Mouse (Mus musculus): Measurements from ENCODE around the gene Mrc2. TPM values are rescaled to one million over a fixed set of nuclear protein-coding genes. Genes with fewer than 3 reads are reported as not detected.

Mrc2 gene
- polyA plus RNA-seq, 1 experiment from 2014 or later = 9.5 TPM

DNA sequence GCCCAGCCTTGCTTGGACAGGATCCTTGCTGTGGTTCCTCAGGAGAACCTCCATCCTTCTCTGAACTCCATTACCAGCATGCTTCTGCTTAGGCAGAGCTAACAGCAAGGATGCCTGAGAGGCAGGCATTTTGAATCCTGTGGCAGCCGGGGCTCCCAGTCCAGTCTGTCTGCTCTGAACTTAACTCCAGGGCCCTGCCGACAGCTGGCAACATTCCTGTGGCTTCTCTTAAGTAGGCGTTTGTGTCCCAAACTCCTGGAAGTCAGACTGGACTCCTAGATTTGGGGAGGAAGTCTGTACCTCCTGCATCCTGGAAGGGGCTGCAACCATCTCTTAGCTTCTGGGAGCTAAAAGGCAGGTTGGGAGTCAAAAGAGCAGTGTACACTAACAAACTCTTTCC lies 3.0 kb upstream of the Mrc2 start:
- peaks cover 3% of the 10 kb centered on the region for H3K4me1 ChIP-seq (ENCODE audit: control insufficient read depth, insufficient read depth, low read length)
- no peak overlapping the region for H3K4me3 ChIP-seq (ENCODE audit: low read depth, low read length)
- H3K27ac ChIP-seq (replicated peaks; ENCODE audit: low read depth, low read length) = no peak overlapping the region
- H3K27me3 ChIP-seq (ENCODE audit: control insufficient read depth, insufficient read depth, low read length) = no peaks in the 10 kb centered on the region
- no peak for DNase-seq (ENCODE audit: low spot score)
- no peaks in the 10 kb centered on the region for H3K36me3 ChIP-seq (replicated peaks; ENCODE audit: control insufficient read depth, insufficient read depth, low read depth, low read length)
- WGBS = 41% methylated on average over 3 of the region's 3 CpGs
- ATAC-seq (replicated peaks; ENCODE audit: insufficient number of reproducible peaks, low FRiP score, low TSS enrichment, low read depth) = no peak
- no peak overlapping the region for H3K4me2 ChIP-seq (ENCODE audit: low read depth, low read length)
- H3K9ac ChIP-seq (replicated peaks; ENCODE audit: low read length) = no peak overlapping the region
- no peaks in the 10 kb centered on the region for H3K9me3 ChIP-seq (replicated peaks; ENCODE audit: control insufficient read depth, low read length)

DNA sequence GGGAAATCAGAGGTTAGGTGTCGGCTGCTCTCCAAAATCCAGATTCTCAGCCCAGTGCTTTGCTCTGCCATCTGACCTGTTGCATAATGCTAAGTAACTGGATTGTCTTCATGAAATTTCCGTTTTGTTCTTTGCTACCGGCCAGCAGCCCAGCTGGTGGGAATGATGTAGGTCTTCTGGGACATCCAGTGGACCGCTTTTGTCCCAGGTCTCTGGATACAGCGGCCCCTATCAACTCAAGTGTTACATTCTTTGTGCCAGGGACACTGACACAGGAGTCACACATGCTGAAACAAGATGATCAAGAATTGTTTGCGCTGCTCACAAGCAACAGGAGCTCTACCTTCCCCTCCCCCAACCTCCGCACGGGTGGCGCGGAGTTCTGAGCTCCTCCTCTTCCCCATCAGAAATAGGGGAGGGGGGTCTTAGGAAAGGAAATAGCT lies 741 bp upstream of the Mrc2 start:
- Histone ChIP-seq H3K27ac (replicated peaks; ENCODE audit: low read depth, low read length) (peak overlapping the region; percentile 98), H3K9me3 (replicated peaks; ENCODE audit: control insufficient read depth, low read length) (no peaks in the 10 kb centered on the region), H3K9ac (replicated peaks; ENCODE audit: low read length) (peak overlapping the region; percentile 94), H3K4me3 (ENCODE audit: low read depth, low read length) (peak overlapping the region; percentile 83), H3K27me3 (ENCODE audit: control insufficient read depth, insufficient read depth, low read length) (no peaks in the 10 kb centered on the region), H3K4me2 (ENCODE audit: low read depth, low read length) (peak overlapping the region; percentile 84), H3K4me1 (ENCODE audit: control insufficient read depth, insufficient read depth, low read length) (no peaks in the 10 kb centered on the region; the same call in none of the 2 replicates), H3K36me3 (replicated peaks; ENCODE audit: control insufficient read depth, insufficient read depth, low read depth, low read length) (no peaks in the 10 kb centered on the region)
- peak; percentile 85 for DNase-seq (ENCODE audit: low spot score)
- WGBS = 0% methylated on average over 10 of the region's 10 CpGs
- ATAC-seq (replicated peaks; ENCODE audit: insufficient number of reproducible peaks, low FRiP score, low TSS enrichment, low read depth) = no peak; the same call in 1 of the 2 replicates

DNA sequence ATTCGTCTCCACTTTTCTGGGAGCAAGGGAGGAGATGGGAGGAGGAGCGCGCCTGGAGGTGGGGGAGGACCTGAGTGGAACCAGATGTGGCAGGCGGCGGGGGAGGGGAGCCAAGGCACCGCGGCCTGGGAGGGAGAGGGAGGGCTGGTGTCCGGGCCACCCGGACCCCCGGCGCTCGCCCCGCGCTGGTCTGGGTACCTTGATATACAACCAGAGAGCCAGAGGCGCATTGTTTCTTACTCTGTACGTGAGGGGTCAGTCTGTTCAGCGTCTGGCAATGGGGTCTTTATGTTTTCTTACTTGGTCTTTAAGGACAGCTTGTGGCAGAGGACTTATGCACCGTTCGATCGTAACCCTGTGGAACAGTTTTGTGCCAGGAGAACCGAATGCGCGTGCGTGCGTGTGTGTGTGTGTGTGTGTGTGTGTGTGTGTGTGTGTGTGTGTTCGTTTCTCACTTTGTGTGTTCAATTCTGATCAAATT lies 698 bp downstream of the Mrc2 start:
- ATAC-seq (replicated peaks; ENCODE audit: insufficient number of reproducible peaks, low FRiP score, low TSS enrichment, low read depth) = 0 out of 2 replicates have a peak, but pooled peaks have one; percentile 15
- Histone ChIP-seq H3K27me3 (ENCODE audit: control insufficient read depth, insufficient read depth, low read length) (no peaks in the 10 kb centered on the region), H3K9me3 (replicated peaks; ENCODE audit: control insufficient read depth, low read length) (no peaks in the 10 kb centered on the region), H3K4me1 (ENCODE audit: control insufficient read depth, insufficient read depth, low read length) (no peaks in the 10 kb centered on the region; the same call in none of the 2 replicates), H3K4me3 (ENCODE audit: low read depth, low read length) (peak overlapping the region; percentile 83), H3K4me2 (ENCODE audit: low read depth, low read length) (peak overlapping the region; percentile 84), H3K36me3 (replicated peaks; ENCODE audit: control insufficient read depth, insufficient read depth, low read depth, low read length) (no peaks in the 10 kb centered on the region; the same call in none of the 2 replicates), H3K9ac (replicated peaks; ENCODE audit: low read length) (peak overlapping the region; percentile 94), H3K27ac (replicated peaks; ENCODE audit: low read depth, low read length) (peak overlapping the region; percentile 98)
- under 1% methylated on average over 24 of the region's 26 CpGs for WGBS
- peak; percentile 88 for DNase-seq (ENCODE audit: low spot score)

DNA sequence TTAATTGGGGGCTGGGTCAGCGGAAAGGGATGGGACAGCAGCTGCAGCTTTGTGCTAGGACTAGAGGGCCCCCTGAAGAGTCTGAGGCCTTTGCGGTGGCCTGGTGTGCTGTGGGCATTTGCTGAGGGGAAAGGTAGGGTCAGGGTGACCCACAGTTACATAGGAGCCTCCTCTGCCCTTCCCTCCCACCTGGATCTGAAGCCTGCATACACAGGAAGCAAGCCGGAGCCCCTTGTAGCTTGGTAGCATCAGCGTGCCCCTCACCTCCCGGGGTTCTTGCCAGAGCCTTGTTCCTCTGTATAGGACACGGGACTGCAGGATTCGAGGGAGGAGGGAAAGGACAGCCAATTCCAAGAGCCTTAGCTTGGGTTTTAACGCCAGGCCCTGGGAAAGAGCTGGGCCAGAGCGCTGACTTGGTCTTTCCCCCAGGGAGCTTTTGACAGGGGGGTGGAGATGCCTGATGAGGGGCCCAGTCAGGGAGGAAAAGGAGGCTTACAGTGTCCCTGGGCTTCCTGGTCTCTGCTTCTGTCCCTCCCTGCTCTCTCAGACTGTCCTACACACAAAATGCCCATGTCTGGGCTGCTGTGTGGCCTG lies 1.6 kb downstream of the Mrc2 start:
- Histone ChIP-seq H3K9me3 (replicated peaks; ENCODE audit: control insufficient read depth, low read length) (no peaks in the 10 kb centered on the region), H3K4me3 (ENCODE audit: low read depth, low read length) (peak overlapping the region; percentile 83), H3K9ac (replicated peaks; ENCODE audit: low read length) (peak overlapping the region; percentile 94), H3K4me1 (ENCODE audit: control insufficient read depth, insufficient read depth, low read length) (no peaks in the 10 kb centered on the region; the same call in none of the 2 replicates), H3K36me3 (replicated peaks; ENCODE audit: control insufficient read depth, insufficient read depth, low read depth, low read length) (no peaks in the 10 kb centered on the region; the same call in none of the 2 replicates), H3K4me2 (ENCODE audit: low read depth, low read length) (peak overlapping the region; percentile 84), H3K27me3 (ENCODE audit: control insufficient read depth, insufficient read depth, low read length) (no peaks in the 10 kb centered on the region), H3K27ac (replicated peaks; ENCODE audit: low read depth, low read length) (peak overlapping the region; percentile 98; the same call in 1 of the 2 replicates)
- ATAC-seq (replicated peaks; ENCODE audit: insufficient number of reproducible peaks, low FRiP score, low TSS enrichment, low read depth) (peak; percentile 16; the same call in 1 of the 2 replicates), DNase-seq (ENCODE audit: low spot score) (peak; percentile 42)
- WGBS = 2% methylated on average over 9 of the region's 9 CpGs

DNA sequence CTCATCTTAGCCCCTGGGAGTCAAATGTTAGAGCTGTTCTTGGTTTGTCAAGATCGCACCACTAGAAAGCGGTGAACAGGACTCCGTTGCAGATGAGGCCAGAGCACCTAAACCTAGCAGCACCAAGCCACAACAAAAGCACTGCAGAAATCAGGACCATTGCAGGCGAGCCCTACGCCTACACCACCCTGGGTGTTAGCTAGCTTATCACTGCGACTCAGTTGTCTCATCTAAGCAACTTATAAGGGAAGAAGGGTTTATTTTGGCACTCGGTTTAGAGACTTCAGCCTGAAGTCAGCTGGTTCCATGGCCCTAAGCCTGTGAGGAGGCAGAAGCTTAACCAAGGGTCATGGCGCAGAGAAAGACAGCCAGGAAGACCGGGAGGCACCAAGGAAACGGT lies 3.6 kb downstream of the Mrc2 start:
- no peak overlapping the region for H3K4me3 ChIP-seq (ENCODE audit: low read depth, low read length)
- no peak overlapping the region for H3K9ac ChIP-seq (replicated peaks; ENCODE audit: low read length)
- DNase-seq (ENCODE audit: low spot score) (no peak), ATAC-seq (replicated peaks; ENCODE audit: insufficient number of reproducible peaks, low FRiP score, low TSS enrichment, low read depth) (no peak)
- H3K4me1 ChIP-seq (ENCODE audit: control insufficient read depth, insufficient read depth, low read length) = no peaks in the 10 kb centered on the region; the same call in 1 of the 2 replicates
- no peak overlapping the region for H3K4me2 ChIP-seq (ENCODE audit: low read depth, low read length)
- 92% methylated on average over 10 of the region's 10 CpGs for WGBS
- no peak overlapping the region for H3K27ac ChIP-seq (replicated peaks; ENCODE audit: low read depth, low read length)
- no peaks in the 10 kb centered on the region for H3K27me3 ChIP-seq (ENCODE audit: control insufficient read depth, insufficient read depth, low read length)
- no peaks in the 10 kb centered on the region for H3K9me3 ChIP-seq (replicated peaks; ENCODE audit: control insufficient read depth, low read length)
- no peaks in the 10 kb centered on the region; the same call in none of the 2 replicates for H3K36me3 ChIP-seq (replicated peaks; ENCODE audit: control insufficient read depth, insufficient read depth, low read depth, low read length)

DNA sequence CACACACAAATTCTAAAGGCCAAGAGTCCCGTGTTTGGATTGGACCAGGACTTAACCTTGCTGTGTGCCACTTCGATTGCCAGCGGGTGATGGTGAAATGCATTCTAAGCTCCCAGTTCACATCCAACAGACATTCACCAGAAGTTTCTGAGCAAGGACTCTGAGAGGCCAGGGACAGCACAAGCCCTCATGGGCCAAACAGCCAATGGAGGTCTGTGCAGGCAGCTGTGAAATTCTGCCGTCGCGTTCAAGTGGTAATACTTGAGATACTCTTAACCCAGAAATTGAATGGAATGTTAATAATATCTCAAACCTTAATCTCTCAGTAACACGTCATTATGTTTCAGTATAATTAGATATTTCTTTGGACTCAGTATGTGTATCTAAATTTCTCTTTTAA lies 17.8 kb downstream of the Mrc2 start:
- DNase-seq (ENCODE audit: low spot score) (no peak), ATAC-seq (replicated peaks; ENCODE audit: insufficient number of reproducible peaks, low FRiP score, low TSS enrichment, low read depth) (no peak)
- H3K9me3 ChIP-seq (replicated peaks; ENCODE audit: control insufficient read depth, low read length) = no peaks in the 10 kb centered on the region
- no peaks in the 10 kb centered on the region; the same call in 1 of the 2 replicates for H3K36me3 ChIP-seq (replicated peaks; ENCODE audit: control insufficient read depth, insufficient read depth, low read depth, low read length)
- 92% methylated on average over 7 of the region's 7 CpGs for WGBS
- no peak overlapping the region for H3K4me2 ChIP-seq (ENCODE audit: low read depth, low read length)
- peaks cover 11% of the 10 kb centered on the region for H3K4me1 ChIP-seq (ENCODE audit: control insufficient read depth, insufficient read depth, low read length)
- no peak overlapping the region for H3K4me3 ChIP-seq (ENCODE audit: low read depth, low read length)
- H3K27me3 ChIP-seq (ENCODE audit: control insufficient read depth, insufficient read depth, low read length) = no peaks in the 10 kb centered on the region
- no peak overlapping the region for H3K9ac ChIP-seq (replicated peaks; ENCODE audit: low read length)
- no peak overlapping the region for H3K27ac ChIP-seq (replicated peaks; ENCODE audit: low read depth, low read length)

DNA sequence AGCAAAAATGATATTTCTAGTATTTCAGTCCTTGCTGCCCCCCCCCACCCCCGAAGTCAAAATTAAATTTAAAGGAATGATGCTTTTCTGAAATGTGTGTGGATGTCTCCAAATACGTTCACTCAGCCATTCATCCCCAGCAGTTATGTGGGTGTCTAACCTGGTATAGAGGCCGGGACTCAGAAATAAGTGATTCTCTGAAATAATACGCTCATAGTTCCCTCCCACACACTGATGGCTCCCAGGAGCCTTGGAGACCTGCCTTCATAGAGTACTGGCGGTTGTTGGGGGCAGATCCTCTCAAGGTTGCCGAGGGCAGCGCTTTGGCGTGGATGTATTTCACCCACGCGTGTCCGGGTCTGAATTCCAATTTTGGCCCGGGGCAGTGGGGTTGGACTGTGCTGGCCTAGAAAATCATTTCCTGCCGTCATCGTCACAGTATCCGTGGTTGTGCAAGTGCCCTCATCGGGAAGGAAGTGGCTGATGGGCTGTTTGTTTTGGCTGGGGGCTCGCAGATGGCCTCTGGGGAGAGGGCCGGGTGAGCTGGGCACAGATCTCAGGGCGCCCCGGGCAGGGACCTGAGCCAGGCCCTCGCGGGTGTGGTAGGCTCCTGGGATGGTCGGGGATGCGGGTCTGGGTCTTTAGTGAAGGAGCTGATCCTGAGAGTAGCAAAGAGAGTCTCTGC lies 19.0 kb downstream of the Mrc2 start:
- Histone ChIP-seq H3K27ac (replicated peaks; ENCODE audit: low read depth, low read length) (0 out of 2 replicates have a peak overlapping the region, but pooled peaks have one; percentile 44), H3K4me3 (ENCODE audit: low read depth, low read length) (no peak overlapping the region), H3K36me3 (replicated peaks; ENCODE audit: control insufficient read depth, insufficient read depth, low read depth, low read length) (no peaks in the 10 kb centered on the region; the same call in 1 of the 2 replicates), H3K27me3 (ENCODE audit: control insufficient read depth, insufficient read depth, low read length) (no peaks in the 10 kb centered on the region), H3K9ac (replicated peaks; ENCODE audit: low read length) (no peak overlapping the region), H3K4me1 (ENCODE audit: control insufficient read depth, insufficient read depth, low read length) (peaks cover 11% of the 10 kb centered on the region), H3K9me3 (replicated peaks; ENCODE audit: control insufficient read depth, low read length) (no peaks in the 10 kb centered on the region), H3K4me2 (ENCODE audit: low read depth, low read length) (no peak overlapping the region)
- 31% methylated on average over 24 of the region's 24 CpGs for WGBS
- ATAC-seq (replicated peaks; ENCODE audit: insufficient number of reproducible peaks, low FRiP score, low TSS enrichment, low read depth) = no peak
- peak; percentile 25 for DNase-seq (ENCODE audit: low spot score)

All from embryonic facial prominence, embryonic 11.5 days (tissue).